Mouse (Mus musculus) layer of hippocampus, postnatal 25 days (tissue): Measurements from ENCODE around the gene Mapk13. TPM values are rescaled to one million over a fixed set of nuclear protein-coding genes. Genes with fewer than 3 reads are reported as not detected.
"Not testable (repeated sequence)": the region's sequence is repeated elsewhere in the genome, so short reads cannot be mapped to it uniquely, and the experiment has no call there.

ENCODE experiments used
- DNase-seq, 2 experiments: peaks; one replicate each; pipeline ENCODE4 v3.0.0; 2022; ENCODE audit warnings: mixed read lengths in 2 of 2, low spot score in 1 of 2; ENCODE audit errors: extremely low spot score in 1 of 2
- total RNA-seq, 2 experiments: library from RNA; stranded (reverse); gene quantifications; 2 replicates each; pipeline ENCODE4 v1.2.3; 2021

Mapk13 gene
- 1 to 10 TPM in 1 of 2 experiments, under 1 TPM in 1; 0.45 to 1.3 TPM for total RNA-seq

- no peak for DNase-seq
These were observed at the start of gene Mapk13 for GRCm38 (mm10) chr17:28769121-28769874. Gene Mapk13 (plus strand): TSS chr17:28769297.

- no peak for DNase-seq
These were observed 43.3 kb upstream of the Mapk13 start, which contains the start of gene AC170998.1 for GRCm38 (mm10) chr17:28725783-28726182. Gene AC170998.1 (plus strand): TSS chr17:28726083.

- DNase-seq: not testable (repeated sequence)
These were observed 41.6 kb upstream of the Mapk13 start for GRCm38 (mm10) chr17:28727511-28727910.

GRCm38 (mm10) chr17:28735317-28736105 is 33.6 kb upstream of the Mapk13 start:
- DNase-seq: no peak

- no peak for DNase-seq
These were observed 32.6 kb upstream of the Mapk13 start for GRCm38 (mm10) chr17:28736486-28736885.

GRCm38 (mm10) chr17:28737973-28738372 is 31.1 kb upstream of the Mapk13 start:
- no peak for DNase-seq

GRCm38 (mm10) chr17:28739244-28739643 is 29.9 kb upstream of the Mapk13 start:
- DNase-seq: no peak

GRCm38 (mm10) chr17:28743145-28743866 is 25.8 kb upstream of the Mapk13 start:
- DNase-seq: no peak

GRCm38 (mm10) chr17:28743916-28744315 is 25.2 kb upstream of the Mapk13 start:
- DNase-seq: no peak

- no peak for DNase-seq
These were observed 23.3 kb upstream of the Mapk13 start for GRCm38 (mm10) chr17:28745773-28746172.

- DNase-seq: no peak
These were observed 21.1 kb upstream of the Mapk13 start for GRCm38 (mm10) chr17:28748001-28748400.

- no peak for DNase-seq
These were observed 18.5 kb upstream of the Mapk13 start for GRCm38 (mm10) chr17:28750580-28750979.

- no peak for DNase-seq
These were observed 12.7 kb upstream of the Mapk13 start for GRCm38 (mm10) chr17:28756447-28756846.

- DNase-seq: no peak
These were observed 11.6 kb upstream of the Mapk13 start for GRCm38 (mm10) chr17:28757470-28757869.

- no peak for DNase-seq
These were observed 8.3 kb upstream of the Mapk13 start for GRCm38 (mm10) chr17:28760736-28761312.

- DNase-seq: peak; percentile 62 to 79
These were observed 7.2 kb upstream of the Mapk13 start for GRCm38 (mm10) chr17:28761871-28762270.

GRCm38 (mm10) chr17:28766203-28766602 is 2.9 kb upstream of the Mapk13 start:
- DNase-seq: no peak

GRCm38 (mm10) chr17:28766781-28767515 is 2.1 kb upstream of the Mapk13 start:
- no peak for DNase-seq

- DNase-seq: no peak
These were observed 851 bp downstream of the Mapk13 start for GRCm38 (mm10) chr17:28769875-28770421.

GRCm38 (mm10) chr17:28771289-28771688 is 2.2 kb downstream of the Mapk13 start:
- no peak for DNase-seq
